Mouse (Mus musculus) brain, adult 2 months (tissue): ENCODE measurements around the gene Vwf.
A peak's percentile ranks its signal among the peaks of the same experiment; 100 is the strongest.

Experiments used
- DNase-seq: peaks from one replicate; pipeline ENCODE4 v3.0.0; 2011; ENCODE audit warnings: low read depth, low spot score

Gene Vwf

GRCm38 (mm10) chr6:125586042-125586566 is 39.5 kb downstream of the Vwf start:
- no peak for DNase-seq

- DNase-seq, result no peak
Measured at GRCm38 (mm10) chr6:125588241-125588640, 41.7 kb downstream of the Vwf start.

- DNase-seq, result no peak
Measured at GRCm38 (mm10) chr6:125589075-125589474, 42.5 kb downstream of the Vwf start.

GRCm38 (mm10) chr6:125590056-125590455 is 43.5 kb downstream of the Vwf start:
- DNase-seq, result peak; percentile 46

GRCm38 (mm10) chr6:125590471-125590870 is 43.9 kb downstream of the Vwf start:
- no peak for DNase-seq

GRCm38 (mm10) chr6:125591652-125592385 is 45.2 kb downstream of the Vwf start:
- DNase-seq, result no peak

GRCm38 (mm10) chr6:125592536-125592935 is 46.0 kb downstream of the Vwf start:
- DNase-seq, result no peak

GRCm38 (mm10) chr6:125594311-125594710 is 47.7 kb downstream of the Vwf start:
- DNase-seq, result no peak

- no peak for DNase-seq
Measured at GRCm38 (mm10) chr6:125594825-125595224, 48.3 kb downstream of the Vwf start.

GRCm38 (mm10) chr6:125596701-125597318 is 50.2 kb downstream of the Vwf start:
- DNase-seq, result no peak

GRCm38 (mm10) chr6:125597716-125598115 is 51.1 kb downstream of the Vwf start:
- no peak for DNase-seq

GRCm38 (mm10) chr6:125600036-125600558 is 53.5 kb downstream of the Vwf start:
- DNase-seq, result peak; percentile 76

- no peak for DNase-seq
Measured at GRCm38 (mm10) chr6:125600669-125601068, 54.1 kb downstream of the Vwf start.

GRCm38 (mm10) chr6:125601190-125601589 is 54.6 kb downstream of the Vwf start:
- DNase-seq, result no peak

- no peak for DNase-seq
Measured at GRCm38 (mm10) chr6:125601748-125602147, 55.2 kb downstream of the Vwf start.

GRCm38 (mm10) chr6:125602354-125602753 is 55.8 kb downstream of the Vwf start:
- DNase-seq, result no peak

GRCm38 (mm10) chr6:125603234-125603633 is 56.7 kb downstream of the Vwf start:
- peak; percentile 78 for DNase-seq

GRCm38 (mm10) chr6:125603678-125604462 is 57.3 kb downstream of the Vwf start:
- DNase-seq, result no peak

- peak; percentile 83 for DNase-seq
Measured at GRCm38 (mm10) chr6:125604463-125605191, 58.1 kb downstream of the Vwf start.

GRCm38 (mm10) chr6:125609025-125609424 is 62.5 kb downstream of the Vwf start:
- DNase-seq, result no peak

- DNase-seq, result no peak
Measured at GRCm38 (mm10) chr6:125617855-125618254, 71.3 kb downstream of the Vwf start.
